Mouse (Mus musculus): Measurements from ENCODE around the gene Il15ra.

Gene Il15ra

DNA sequence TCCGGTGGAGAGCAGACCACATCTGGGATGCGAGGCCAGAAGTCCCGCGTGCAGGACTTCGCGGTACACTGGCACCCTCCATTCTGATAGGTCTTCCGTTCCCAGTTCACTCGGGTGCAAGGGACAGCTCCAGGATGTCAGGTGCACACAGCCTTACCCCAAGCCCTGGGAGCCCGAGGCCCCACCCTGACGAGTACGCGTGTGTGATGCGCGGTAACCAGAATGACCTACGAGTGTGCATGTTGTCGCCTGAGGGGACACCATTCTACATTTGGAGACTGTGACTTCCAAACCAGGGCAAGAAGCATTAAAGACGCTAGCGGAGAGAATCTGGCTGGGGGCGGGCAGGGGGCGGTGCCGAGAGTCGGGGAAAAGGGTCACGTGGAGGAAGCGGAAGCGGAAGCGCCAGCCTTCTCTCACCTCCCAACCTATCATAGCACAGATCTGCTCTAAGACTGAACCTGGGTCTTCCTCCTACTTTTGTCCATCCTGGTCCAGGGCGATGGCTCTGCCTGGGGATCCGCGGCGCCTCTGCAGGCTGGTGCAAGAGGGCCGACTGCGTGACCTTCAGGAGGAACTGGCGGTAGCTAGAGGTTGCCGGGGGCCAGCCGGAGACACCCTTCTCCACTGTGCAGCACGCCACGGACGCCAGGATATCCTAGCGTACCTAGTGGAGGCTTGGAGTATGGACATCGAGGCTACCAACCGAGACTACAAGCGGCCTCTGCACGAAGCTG is 73.2 kb downstream of the Il15ra start:
- DNase-seq (ENCODE audit: low spot score), result peak; percentile 81

All from lung, postnatal 25 days (tissue).